Mouse (Mus musculus): Measurements from ENCODE around the gene Akap11.
"Not testable (repeated sequence)": the region's sequence is repeated elsewhere in the genome, so short reads cannot be mapped to it uniquely, and the experiment has no call there.

Gene Akap11

DNA sequence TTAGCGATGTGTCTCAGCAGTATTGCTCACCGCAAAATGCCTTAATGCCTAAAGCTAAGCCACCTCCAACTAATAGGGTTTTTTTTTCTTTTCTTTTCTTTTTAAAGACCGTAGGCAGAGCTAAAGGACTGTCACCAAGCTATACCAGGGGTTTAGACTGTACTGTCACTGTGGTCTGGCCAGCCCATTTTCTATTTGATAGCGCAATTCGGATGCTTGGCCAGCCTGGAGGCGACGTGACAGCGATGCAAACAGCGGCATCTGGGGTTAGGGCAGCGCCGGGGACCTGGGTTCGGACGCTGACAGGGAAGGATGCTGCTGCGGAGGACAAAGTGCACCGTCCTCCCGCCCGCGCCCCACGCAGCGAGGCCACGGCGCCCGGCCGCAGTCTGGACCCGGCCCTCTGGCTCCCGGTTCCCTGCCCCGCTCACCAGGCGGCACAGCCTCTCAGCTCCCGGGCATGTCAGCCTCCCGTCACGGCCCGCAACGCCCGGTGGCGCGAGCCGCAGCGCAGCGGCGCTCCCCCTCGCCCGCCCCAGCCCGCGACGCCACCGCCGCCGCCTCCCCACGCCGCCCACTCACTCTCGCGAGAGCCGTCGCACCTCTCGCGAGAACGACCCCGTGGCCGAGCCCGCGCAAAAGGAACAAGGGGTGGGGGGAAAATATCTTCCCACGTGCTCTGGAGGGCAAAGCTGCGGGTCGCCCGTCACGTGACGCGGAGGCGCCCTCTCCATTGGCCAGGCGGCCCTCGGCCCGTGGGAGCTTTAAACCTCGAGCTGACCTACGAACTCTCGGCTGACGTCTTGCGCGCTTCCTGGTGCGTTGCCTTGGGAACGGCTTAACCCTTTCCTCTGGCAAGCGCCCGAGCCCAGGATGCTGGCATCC is at the start of gene Akap11:
Gene Akap11 (minus strand): TSS at position 528 of the 885 bp plus-strand sequence.
- peak; percentile 96 for DNase-seq (ENCODE audit: low read depth, low spot score)

- no peak for DNase-seq (ENCODE audit: low read depth, low spot score)
Measured at GRCm38 (mm10) chr14:78584222-78584621, 47.6 kb upstream of the Akap11 start.

DNA sequence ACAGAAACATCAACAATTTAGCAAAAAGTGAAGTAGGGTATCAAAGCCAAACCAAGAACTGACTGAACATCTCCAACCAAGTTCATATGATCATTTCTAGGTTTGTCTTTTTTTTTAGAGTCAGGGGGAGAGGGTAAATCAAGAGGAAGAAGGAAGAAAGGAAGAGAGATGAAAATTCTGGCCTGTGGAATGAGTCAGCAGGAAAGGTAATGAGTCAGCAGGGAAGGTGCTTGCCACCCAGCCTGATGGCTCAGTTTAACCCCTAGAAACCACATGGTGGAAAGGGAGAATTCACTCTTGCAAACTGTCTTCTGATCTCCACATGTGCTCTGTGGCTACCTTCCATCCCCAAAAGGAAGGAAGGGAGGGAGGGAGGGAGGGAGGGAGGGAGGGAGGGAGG is 46.6 kb upstream of the Akap11 start:
- peak; percentile 19 for DNase-seq (ENCODE audit: low read depth, low spot score)

GRCm38 (mm10) chr14:78575899-78576298 is 39.3 kb upstream of the Akap11 start:
- DNase-seq (ENCODE audit: low read depth, low spot score), result peak; percentile 24

DNA sequence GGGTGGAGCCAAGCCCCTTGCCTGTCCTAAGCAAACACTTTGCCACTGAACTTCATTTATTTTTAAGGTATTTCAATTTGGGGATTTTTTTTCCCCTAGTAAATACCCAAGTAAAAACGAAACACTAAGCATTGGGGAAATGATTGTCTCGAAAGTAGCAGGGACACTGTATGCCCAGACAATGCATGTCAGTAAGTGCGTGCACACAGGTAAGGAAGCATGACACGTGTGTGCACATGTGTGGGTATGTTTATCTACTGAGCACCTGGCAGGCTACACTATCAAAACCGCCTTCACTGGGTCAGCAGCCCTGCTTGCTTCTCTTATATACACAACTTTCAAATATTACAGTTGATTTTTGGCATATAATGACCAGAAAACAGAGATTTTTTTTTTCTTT is 31.8 kb upstream of the Akap11 start:
- DNase-seq (ENCODE audit: low read depth, low spot score), result peak; percentile 61

GRCm38 (mm10) chr14:78566431-78566830 is 29.8 kb upstream of the Akap11 start:
- peak; percentile 80 for DNase-seq (ENCODE audit: low read depth, low spot score)

DNA sequence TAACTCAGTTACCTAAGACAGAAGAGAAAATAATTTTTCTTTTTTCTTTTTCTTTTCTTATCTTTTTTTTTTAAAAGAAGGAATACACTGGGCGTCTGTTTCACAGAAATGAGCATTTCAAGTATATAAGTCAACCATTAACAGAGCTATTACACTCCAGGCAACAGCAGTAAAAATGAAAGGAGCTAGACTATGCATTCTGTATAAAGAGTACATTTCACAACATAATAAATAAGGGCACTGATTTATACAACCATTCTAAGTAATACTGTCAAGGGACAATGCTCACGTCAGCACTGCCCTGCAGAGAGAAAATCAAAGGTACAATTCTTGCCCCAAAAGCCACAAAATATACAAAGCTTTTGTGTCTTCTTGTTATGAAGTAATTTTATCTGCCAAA is 27.7 kb upstream of the Akap11 start:
- no peak for DNase-seq (ENCODE audit: low read depth, low spot score)

DNA sequence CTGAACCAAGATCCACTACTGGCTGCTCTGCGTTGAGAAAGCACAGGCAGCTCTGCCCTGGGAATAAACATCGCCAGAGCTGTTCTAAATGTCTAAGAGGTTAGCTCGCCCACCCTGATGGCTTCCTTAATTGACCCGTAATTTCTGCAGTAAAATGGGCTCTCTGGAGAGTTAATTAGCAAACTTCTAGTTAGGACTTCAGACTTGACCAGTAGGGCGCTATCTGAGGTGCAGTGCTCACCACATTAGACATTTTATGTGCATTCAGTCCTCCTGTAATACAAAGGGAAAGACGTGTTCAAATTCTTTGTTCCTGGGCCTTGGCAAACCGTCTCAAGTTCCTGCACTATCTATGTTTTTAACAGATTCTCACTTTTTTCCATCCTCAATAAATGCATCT is 26.6 kb upstream of the Akap11 start:
- DNase-seq (ENCODE audit: low read depth, low spot score), result no peak

- DNase-seq (ENCODE audit: low read depth, low spot score), result no peak
Measured at GRCm38 (mm10) chr14:78562121-78562520, 25.5 kb upstream of the Akap11 start.

DNA sequence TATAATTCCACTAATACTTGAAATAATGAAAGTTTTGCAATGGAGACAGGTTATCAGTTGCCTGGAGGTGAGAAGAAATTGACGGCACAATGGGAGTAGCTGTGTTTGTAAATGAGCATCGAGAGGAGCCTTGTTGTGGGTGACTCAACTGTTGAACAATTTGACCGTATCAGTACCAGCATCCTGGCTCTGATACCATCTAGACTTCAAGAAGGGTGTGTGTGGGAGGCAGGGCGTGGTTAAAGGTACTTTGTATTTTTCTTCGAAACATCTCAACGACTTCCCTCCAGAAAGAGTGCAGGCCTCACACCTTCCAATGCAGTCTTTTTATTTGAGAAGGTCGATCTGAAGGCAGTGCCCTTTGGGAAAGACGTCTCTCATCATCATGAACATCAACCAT is 22.4 kb upstream of the Akap11 start:
- DNase-seq (ENCODE audit: low read depth, low spot score), result no peak

DNA sequence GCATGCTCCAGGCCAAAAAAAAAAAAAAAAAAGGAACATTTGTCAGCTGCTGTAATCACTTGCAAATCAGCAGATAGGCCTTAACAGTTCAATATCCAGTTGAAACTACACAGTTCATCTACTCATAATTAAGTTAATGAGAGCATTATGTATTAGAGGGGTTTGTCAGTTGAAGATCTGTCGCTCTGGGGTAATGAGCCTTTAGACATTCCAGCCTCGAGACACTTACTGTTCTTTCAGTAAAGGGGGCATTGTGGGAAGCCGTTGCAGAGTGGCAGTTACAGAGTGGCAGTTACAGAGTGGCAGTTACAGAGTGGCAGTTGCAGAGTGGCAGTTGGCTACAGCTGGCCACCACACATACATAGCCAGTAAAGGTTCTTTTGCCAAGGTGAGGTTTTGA is 18.2 kb upstream of the Akap11 start:
- not testable (repeated sequence) for DNase-seq (ENCODE audit: low read depth, low spot score)

DNA sequence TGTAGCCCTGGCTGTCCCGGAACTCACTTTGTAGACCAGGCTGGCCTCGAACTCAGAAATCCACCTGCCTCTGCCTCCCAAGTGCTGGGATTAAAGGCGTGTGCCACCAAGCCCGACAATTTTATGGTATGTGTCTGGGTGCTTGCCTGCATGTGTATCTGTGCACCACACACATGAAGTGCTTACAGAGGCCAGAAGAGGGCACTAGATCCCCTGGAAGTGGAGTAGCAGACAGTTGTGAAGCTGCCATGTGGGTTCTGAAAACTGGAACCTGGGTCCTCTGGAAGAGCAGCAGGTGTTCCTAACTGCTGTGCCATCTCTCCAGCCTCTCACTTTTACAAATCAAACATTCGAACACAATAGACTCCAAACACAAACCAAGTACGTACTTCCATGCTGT is 17.1 kb upstream of the Akap11 start:
- peak; percentile 56 for DNase-seq (ENCODE audit: low read depth, low spot score)

- DNase-seq (ENCODE audit: low read depth, low spot score), result no peak
Measured at GRCm38 (mm10) chr14:78548807-78549206, 12.2 kb upstream of the Akap11 start.

GRCm38 (mm10) chr14:78541319-78541718 is 4.7 kb upstream of the Akap11 start:
- no peak for DNase-seq (ENCODE audit: low read depth, low spot score)

GRCm38 (mm10) chr14:78539821-78540220 is 3.2 kb upstream of the Akap11 start:
- no peak for DNase-seq (ENCODE audit: low read depth, low spot score)

- DNase-seq (ENCODE audit: low read depth, low spot score), result no peak
Measured at GRCm38 (mm10) chr14:78538572-78539320, 2.1 kb upstream of the Akap11 start.

GRCm38 (mm10) chr14:78537551-78537950 is 943 bp upstream of the Akap11 start:
- DNase-seq (ENCODE audit: low read depth, low spot score), result no peak

DNA sequence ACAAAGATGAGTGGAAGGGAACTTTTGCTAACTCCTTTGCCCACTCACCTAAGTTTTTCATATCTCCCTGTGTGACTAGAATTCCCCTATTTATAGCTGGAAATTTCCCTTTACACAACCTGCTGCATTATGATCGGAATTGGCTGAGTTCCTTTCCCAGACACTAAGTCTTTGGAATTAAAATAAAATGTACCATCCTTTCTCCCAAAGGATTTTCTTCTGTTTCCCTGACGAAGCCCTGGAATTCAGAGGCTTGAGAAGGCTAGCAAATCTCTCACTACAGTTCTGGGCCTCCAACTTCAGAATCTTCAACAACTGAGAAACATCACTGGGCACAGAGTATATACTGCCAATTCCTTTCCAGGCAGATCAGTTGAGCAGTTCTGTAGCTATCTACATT is 1.2 kb downstream of the Akap11 start:
- DNase-seq (ENCODE audit: low read depth, low spot score), result no peak

- DNase-seq (ENCODE audit: low read depth, low spot score), result no peak
Measured at GRCm38 (mm10) chr14:78534651-78535050, 2.0 kb downstream of the Akap11 start.

DNA sequence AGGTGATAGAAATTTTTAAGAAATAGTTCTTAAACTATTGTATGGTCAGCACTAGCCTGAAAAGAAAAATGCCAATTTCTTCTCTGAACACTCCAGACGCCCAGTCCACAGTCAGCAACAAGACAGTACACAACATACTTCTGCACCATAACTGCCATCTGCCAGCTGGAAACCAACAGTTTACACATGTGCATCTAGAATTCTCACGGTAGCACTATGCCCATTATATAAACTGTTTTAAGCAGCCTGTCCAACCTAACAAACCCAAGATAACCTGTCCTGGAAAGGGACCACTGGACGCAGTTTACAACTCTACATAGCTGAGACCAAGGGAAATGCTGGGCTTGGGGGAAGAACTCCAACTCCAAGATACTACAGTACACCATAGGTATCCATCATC is 2.9 kb downstream of the Akap11 start:
- DNase-seq (ENCODE audit: low read depth, low spot score), result no peak

- DNase-seq (ENCODE audit: low read depth, low spot score), result no peak
Measured at GRCm38 (mm10) chr14:78532345-78532744, 4.3 kb downstream of the Akap11 start.

DNA sequence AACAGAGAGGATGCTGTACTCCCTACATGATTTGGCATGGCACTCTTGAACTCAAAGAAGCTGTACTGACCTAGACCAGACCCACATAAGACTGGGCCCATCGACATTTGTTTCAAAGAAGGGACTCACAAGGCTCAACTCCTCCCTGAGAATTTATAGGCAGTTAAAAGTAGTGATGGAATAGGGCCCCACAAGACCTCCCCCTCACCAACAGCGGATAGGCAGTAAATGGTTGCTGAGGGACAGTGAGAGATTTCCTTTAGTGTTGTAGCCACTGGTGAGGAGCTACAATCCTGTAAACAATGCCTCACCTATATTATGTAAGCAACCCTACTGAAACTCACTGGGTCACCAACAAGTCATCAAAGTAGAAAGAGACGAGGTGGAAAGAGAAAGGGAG is 6.4 kb downstream of the Akap11 start:
- no peak for DNase-seq (ENCODE audit: low read depth, low spot score)
